Mouse (Mus musculus): Measurements from ENCODE around the gene Il4.

Gene Il4

DNA sequence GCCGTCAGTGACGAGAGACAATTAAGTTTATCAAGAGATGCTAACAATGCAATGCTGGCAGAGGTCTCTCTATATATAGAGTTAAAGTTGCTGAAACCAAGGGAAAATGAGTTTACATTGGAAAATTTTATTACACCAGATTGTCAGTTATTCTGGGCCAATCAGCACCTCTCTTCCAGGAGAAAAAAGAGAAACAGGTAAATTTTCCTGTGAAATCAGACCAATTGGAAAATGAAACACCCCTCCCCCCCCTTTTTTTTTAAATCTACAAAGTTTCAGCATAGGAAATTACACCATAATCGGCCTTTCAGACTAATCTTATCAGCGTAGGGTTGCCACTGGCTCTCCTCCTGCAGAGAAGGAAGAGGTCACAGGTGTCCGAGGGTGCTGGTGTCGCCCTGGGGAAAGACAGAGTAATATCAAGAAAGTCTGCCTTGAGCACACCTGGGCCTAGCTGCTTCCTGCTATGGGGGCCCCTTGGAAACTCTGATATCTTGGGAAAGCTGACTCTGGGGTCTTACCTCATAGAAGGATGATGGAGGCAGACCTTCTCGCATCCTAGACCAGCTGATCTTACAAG lies at the start of gene Il4:
TSS of gene Il4 (minus strand) at position 51 of the 580 bp plus-strand sequence.
- DNase-seq (ENCODE audit: inconsistent ontology term): no peak

DNA sequence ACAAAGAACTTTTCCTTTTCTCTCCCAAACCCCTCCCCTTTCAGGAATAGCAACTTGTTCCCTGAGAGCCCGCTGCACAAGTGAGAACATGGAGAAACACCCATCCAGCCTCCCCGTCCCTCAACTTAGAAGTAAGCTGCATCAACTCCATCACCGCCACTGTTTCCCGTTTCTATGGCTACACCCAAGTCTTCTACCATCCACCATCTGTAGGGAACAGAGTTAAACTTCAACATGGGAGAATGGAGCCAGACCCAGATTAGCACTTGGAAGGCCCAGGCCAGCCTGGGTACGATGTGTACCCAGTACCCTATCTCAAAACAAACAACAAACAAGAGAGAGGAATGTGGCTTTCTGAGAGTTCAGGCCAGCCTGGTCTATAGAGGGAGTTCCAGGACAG lies 45.6 kb upstream of the Il4 start:
- no peak for DNase-seq (ENCODE audit: inconsistent ontology term)

DNA sequence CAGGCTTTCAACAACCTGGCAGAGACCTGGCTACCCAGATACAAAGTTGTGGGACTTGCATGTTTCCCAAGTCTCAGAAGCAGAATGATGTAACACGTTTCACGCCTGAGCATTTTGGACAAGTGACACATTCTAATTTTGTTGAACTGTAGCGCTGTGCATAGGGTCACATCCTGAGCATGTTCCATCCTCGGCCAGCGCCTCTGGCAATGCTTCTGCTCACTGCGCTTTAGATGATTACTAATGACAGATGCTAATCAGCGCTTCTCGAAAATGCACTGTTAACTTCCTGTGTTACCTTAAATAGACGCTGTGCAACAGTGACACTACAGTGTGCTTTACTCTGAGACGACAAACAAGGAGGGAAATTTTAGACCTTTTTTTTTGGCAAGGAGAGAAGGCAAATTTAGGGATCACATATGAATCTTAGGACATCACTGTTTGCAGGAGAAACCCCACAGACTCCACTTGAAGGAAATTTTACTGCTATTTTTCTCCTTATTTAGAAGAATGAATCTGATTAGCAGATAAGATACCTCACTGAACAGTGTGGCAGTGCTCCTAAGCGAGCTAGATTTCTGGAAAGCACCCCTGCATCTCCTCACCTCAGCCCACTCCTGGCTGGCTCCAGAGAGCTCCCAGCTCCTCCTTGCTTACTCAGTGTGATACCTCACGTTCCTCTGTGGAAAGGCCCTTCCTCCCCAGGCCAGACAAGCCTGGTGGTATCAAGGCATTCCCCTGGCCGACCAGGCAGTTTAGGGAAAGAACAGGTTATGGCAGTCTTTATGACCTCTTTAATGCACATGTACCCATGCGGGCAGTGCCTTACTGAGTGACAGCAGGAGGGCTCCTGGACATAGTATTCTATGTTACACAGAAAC lies 44.6 kb upstream of the Il4 start:
- peak; percentile 47 for DNase-seq (ENCODE audit: inconsistent ontology term)

DNA sequence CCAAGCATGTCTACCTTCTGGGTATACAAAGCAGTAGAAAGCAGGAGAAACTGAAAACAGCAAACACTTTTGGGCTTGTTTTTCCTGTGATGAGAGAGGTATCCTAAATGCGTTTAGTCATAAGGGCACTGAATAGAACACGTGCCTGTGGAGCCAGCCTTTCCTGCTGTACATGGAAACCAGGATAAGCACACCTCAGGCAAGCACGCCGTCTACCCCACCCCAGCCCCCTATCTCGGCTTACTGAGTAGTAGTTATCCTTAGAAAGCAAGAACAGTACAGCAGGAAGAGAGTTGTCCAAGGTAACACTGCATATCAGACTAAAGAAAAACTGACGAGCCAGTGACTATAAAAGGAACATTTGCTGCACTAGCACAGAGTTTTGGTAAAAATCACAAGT lies 39.4 kb upstream of the Il4 start:
- no peak for DNase-seq (ENCODE audit: inconsistent ontology term)

DNA sequence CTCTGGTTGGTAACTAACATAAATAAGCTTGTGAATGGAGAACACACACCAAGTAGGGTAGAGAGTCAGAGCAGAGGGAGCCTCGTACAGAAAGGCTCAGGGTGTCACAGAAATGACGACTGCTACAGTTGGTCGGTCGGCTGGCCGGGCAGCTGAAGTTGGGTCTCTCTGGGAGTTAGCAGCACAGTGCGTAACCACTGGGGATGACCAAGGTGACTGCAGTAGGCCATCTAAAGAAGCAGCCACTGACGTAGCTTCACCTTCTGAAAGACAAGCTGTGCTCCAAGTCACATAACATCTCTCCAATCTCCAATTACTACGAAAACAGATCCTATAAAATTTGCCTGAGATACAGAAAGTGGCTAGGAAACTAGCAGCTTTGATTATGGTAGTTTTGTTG lies 38.9 kb upstream of the Il4 start:
- no peak for DNase-seq (ENCODE audit: inconsistent ontology term)

DNA sequence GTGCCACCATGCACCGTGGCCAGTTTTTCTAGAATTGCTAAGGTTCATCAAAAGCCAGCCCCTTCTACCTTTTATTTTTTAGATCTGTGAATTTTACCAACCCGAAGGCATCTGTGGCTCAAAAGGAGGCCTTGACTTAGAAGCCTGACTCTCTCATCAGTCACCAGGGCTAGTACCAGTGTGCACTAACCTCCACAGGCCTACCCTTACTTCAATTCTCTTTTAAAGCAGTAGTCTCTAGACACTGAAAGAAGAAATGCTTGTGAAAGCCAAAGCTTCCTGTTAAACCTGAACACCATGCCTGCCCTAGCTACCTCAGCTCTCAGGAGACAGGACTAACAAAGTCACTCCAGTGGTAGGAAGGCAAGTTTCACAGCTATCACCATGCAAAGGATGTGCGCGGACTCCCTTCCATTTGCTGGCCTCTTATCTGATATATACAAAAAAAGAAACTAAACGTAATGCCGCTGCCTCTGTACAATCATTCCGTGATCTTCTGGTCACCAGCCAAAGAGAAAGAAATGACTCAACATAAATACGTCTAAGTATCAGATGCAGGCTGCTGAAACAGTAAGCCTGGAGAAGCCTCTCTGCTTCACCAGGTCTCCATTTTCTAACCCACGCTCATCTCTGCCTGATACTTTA lies 38.2 kb upstream of the Il4 start:
- DNase-seq (ENCODE audit: inconsistent ontology term): no peak

DNA sequence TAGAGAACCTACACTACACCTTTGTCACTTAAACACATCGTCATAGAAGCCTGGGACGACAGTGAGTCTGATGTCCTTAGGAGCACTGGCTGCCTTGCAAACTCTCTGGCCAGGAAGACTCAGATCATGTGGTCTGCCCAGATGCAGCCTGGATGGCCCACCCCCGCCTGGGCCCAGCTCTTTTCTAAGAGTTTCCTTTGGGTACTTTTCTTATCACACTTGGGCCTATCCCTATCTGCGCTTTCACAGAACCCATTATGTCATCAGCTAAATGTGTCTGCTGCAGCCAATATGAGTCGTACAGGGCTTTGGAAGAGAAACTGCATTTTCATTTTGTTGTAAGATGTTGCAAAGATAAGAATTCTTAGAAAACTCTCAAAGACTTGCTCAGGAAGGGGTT lies 36.6 kb upstream of the Il4 start:
- DNase-seq (ENCODE audit: inconsistent ontology term): no peak

DNA sequence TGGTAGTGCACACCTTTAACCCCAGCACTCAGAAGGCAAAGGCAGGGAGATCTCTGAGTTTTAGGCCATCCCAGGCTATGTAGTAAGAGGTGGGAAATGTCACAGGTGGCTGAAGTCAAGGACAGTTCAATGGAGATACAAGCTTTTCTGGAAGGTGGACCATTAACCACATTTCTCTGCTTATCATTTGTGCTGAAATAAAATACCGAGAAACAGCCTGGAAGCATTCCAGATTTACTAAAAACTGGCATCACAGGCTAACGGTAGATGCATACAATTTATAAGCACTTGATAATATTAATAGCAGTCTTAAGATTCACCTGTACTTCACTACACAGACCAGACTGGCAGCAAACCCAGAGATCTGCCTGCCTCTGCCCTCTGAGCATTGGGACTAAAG lies 34.0 kb upstream of the Il4 start:
- no peak for DNase-seq (ENCODE audit: inconsistent ontology term)

DNA sequence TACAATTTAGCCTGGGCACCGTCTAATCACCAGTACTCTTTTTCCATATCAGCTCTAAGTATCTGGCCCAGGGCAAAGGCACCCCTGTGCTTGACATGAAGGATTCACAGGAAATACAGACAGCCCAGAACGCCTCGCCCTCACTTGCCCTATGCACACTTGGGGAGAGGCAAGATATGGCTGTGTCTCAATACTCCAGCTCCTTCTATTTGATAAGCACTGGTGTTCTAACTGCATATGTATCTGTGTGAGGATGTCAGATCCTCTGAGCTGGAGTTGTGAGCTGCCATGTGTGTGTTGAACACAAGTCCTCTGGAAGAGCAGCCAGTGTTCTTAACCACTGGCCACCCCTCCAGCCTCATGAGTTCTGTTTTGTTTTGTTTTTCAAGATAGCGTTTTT lies 33.0 kb upstream of the Il4 start:
- no peak for DNase-seq (ENCODE audit: inconsistent ontology term)

DNA sequence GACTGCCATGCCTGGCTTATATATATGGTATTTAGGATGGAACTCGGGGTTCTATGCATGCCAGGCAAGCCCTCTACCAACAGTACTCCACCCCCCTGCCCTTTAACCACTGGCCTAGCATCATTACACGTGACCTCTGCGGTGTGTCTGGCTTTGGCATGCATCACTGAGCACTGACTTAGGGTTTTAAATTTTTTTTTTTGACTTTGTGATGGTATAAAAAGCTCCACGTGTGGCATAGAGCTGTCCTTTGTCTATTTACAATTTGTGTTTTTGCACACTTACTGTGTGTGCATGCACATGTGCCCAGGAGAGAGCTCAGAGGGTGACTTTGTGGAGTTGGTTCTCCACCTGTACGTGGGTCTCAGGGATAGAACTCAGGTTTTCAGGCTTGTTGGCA lies 25.5 kb upstream of the Il4 start:
- DNase-seq (ENCODE audit: inconsistent ontology term): no peak

DNA sequence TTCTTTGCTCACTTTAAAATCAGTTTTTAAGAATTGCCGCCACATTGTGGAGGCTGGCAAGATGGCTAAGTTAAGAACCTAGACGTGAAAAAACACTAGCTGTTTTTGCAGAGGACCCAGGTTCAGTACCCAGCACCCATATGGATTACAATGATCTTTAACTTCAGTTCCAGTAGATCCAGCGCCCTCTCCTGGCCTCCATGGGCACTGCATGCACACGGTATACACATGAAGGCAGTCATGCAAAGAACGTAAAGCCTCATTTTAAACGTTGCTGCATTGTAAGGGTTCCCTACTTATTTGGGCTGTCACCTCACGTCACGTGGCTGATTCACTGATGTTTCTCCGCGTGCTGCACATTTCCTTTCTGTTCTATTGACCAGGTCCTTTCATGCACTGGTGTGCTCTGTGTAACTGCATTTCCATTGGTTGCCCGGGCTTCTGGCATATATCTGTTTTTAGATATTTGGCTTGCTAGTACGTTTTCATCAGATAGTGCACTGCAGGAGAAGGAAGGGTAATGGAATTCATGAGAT lies 24.3 kb upstream of the Il4 start:
- no peak for DNase-seq (ENCODE audit: inconsistent ontology term)

DNA sequence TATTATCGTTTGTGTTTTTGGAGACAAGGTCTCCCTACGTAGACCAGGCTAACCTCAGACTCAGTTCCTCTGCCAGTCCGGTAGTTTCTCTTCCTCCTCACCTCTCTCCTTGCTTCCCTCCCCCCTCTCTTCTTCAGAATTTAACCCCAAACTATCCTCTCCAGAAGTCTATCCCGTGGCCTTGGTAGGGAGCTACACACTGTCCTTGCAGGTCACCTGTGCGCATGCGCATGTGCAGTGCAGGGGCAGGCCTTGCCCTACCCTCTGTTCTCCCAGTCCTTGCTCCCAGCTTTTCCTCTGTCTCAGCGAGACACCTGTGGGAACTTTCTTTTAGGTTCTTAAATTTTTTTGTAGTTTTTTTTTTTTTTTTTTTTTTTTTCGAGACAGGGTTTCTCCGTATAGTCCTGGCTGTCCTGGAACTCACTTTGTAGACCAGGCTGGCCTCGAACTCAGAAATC lies 19.4 kb upstream of the Il4 start:
- DNase-seq (ENCODE audit: inconsistent ontology term): no peak

DNA sequence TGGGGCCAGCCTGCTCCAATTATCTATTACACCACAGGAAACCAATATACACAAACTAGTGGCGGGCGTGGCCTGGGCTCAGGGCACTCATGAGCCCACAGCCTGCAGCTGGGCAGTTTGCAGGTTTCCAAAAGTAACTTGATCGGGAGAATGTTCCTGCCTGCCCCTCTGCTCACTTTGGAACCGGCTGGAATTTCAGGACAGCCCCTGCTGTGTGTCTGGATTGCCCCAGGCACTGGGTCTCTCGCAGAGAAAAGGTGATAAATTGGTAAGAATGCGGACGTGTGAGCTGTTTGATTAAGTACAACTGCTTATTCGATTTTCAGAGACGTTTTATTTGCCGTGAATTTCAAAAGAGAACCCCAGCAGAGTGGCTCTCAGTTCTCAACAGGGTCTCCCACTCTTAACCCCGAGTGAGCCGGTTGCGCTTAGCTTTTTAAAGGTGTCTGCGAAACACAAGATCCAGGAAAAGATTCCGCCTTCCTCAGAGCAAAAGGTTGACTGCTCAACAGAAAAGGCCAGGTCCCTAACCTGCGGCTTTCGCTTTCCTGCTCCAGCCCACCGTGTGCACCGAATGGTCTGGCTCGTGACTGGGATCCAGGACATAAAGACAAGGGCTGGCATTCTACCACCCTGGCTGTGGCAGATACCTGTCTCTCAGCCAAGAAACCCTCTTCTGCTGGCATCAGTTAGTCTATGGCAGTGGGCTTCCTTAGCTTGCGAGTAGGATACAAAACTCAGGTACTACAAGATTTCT lies 18.8 kb upstream of the Il4 start:
- no peak for DNase-seq (ENCODE audit: inconsistent ontology term)

DNA sequence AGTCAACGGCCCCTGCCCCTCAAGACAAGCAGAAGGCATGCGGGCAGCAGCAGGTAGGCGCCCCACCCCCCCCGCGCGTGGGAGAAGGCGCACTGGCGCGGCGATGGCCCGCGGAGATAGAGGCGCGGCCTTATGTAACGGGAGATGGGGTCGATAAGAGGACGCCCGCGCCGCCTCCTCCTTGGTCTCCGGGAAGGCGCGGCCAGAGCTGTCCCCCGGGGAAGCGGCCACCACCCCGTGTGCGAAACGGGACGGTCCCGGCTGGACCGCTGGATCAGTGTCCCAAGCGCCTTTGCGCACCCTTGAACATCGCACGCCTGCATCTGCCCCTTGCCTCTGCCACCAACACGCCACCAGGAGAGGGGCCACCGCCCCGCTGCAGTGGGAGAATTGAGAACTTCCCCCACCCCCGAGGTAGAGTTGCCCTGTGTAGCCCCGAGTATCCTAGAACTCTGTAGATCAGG lies 17.7 kb upstream of the Il4 start:
- peak; percentile 27 for DNase-seq (ENCODE audit: inconsistent ontology term)

DNA sequence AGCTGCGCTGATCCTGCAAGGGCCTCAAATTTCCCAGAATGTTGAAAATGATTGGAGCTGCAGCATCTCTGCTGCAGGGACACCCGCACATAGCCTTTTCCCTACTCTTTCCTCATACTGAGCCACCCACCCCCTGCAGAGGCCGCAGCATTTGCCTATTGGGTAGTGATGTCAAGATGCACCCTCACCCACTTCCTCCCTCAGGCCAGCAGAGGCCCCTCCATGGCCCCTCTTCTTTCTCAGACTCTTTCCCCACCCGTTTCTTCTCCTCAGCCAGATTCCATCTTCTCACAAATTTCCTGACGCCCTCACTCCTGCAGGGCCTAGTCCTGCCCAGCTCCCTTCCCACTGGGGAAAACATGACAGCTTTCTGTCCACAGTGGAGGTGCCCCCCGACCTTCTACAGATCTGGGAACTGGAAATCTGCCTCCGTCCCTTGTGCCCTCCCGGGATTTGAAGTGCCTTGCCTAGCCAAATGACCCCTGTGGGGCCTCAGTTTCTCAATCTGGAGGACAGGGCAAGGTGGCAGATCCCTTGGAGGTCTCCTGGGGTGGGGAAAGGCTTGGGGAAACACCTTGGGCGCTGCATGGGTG lies 17.2 kb upstream of the Il4 start:
- no peak for DNase-seq (ENCODE audit: inconsistent ontology term)

DNA sequence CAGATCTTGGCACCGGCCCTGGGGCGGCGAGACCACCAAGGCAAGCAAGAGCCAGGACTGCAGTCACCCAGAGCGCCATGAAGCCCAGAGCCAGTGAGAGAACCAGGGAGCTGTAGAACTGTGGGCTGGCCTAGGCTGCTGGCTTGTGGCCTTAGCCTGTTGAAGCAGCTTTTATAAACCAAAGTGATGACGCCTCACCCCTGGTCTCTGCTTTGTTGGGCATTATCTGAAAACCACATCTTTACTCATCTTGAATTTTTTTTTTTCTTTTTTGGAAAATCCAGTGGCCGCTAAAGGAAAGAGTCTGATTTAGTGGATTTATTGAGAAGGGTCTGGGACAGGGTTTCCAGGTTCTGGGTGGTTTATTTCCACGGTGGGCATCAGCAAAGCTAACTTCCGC lies 16.1 kb upstream of the Il4 start, which contains the start of gene Il13:
TSS of gene Il13 (minus strand) at position 147 of the 400 bp plus-strand sequence.
- no peak for DNase-seq (ENCODE audit: inconsistent ontology term)

DNA sequence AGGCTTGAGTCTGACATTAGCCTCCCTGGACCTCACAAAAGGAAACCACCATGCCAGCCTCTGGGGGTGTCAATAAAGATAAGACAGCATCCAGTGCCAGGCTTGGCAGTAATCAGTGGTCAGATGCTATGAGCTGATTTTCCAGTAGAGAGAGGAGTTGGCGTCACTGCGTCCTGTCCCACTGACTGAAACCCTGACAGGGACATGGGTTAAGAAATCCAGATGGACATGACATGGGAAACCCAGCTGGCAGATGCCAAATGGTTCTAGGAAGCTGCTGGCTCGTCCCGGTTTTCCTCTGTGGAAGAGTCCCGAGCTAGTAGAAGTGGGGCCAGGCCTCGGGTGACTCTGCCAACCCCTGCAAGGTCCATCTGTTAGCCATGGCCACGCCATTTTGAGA lies 15.2 kb upstream of the Il4 start:
- no peak for DNase-seq (ENCODE audit: inconsistent ontology term)

DNA sequence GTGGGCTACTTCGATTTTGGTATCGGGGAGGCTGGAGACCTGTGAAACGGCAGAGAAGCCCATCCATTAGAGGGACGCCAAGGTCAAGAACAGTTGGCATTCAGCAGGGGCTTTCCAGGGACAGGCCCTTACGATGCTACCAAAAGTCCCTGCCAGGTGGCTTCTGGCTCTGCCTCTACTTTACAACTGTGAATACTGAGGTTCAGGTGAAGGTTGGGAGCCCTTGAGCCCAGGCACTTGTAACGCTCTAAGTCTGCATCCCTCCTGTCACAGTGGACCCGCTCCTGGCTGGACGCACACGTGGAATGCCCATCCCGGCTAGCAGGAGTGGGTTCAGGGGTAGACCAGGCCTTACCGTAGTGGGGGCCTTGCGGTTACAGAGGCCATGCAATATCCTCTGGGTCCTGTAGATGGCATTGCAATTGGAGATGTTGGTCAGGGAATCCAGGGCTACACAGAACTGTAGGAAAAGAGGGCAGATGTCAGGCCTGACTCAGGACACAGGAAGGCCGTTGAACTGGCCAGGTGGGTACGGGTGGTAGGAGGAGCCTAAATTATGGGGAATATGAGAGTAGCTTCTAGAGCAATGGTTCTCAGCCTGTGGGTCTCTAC lies 13.8 kb upstream of the Il4 start:
- no peak for DNase-seq (ENCODE audit: inconsistent ontology term)

DNA sequence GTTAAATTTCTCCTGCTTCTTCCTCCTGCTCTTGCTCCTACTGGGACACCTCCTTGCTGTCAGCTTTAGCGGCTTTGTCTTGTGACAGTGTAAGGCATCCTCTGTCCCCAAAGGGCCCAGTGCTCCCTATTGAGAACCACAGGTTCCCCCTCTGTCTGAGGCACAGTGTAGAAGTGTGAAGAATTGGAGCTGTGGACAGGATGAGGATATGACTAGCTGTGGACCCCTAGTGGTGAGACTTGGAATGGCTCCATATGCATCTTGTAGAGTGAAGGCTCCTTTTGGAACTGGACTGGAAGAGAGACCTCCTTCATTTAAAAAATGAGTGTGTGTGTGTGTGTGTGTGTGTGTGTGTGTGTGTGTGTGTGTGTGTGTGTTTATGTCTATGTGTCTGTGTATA lies 9.4 kb upstream of the Il4 start:
- DNase-seq (ENCODE audit: inconsistent ontology term): peak; percentile 55

DNA sequence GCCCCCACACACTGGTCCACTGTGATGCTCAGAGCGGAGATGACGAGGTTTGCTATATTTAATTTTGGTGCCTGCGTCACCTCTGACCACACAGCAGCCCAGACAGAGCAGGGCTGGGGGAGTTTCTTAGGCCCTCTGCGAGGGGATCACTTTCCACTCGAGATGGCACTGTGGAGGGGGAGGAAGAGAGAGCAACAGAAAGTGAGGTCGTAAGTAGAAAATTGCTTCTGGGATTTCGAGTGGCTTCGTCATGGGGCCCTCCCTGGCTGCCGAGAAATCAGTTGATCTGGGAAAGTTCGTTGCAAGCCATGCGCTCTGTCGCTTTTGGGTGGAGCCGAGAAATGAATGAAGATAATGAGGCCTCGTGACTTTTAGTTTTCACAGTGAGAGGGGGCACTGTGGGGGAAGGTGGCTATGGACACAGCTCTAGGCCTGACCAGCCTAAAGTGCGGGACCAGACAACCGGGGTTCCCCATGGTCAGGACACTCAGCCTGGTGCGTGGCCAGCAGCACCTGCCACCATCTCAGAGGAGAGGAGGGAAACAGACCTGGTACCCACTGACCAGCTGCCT lies 8.4 kb upstream of the Il4 start:
- no peak for DNase-seq (ENCODE audit: inconsistent ontology term)

DNA sequence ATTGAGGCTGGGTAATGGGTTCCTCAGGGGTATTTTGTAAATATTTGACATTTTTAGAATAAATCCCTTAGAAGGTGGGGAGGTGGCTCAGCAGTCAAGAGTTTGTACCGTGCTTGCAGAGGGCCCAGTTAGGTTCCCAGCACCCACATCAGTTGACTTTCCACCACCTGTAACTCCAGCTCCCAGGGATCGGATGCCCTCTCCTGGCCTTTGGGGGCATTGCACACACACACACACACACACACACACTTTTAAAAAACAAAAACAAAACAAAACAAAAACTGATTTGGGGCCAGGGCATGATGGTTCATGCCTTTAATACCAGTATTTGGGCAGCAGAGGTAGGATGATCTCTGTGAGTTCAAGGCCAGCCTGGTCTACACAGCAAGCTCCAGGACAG lies 5.7 kb upstream of the Il4 start:
- no peak for DNase-seq (ENCODE audit: inconsistent ontology term)

Measured in Muller cell, postnatal 12 days (primary cell).